Mouse (Mus musculus) liver, postnatal 0 days (tissue): Measurements from ENCODE around the gene Dnajc5.

ENCODE experiments used
- CTCF ChIP-seq: sonication (generic); IDR thresholded peaks from 2 replicates; pipeline ENCODE4 v1.5.1; 2016; ENCODE audit warnings: antibody characterized with exemption, low read depth
- EP300 ChIP-seq: IDR thresholded peaks from 2 replicates; pipeline ENCODE4 v1.6.1; 2016; ENCODE audit warnings: antibody characterized with exemption, low read depth, mild to moderate bottlenecking

DNA sequence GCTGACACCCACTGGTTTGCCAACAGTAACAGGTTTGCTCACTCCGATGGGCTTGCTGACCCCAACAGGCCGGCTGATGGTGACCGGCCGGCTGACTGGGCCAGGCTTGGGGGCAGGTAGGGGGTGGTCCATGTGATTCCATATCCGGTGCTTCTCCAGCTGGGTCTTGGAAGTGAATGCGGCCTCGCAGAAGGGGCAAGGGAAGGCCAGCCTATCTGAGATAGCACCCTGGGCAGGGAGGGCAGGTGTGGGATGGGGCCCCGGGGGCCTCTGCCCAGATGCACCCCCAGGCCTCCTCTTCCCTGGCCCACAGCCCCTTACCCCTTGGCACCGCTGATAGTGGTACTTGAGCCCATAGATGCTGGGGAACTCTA is 69.4 kb downstream of the Dnajc5 start:
- TF ChIP-seq CTCF (no peak), EP300 (no peak)
